8 mouse cellular contexts compared by ENCODE assay signal in the genomic region with DNA sequence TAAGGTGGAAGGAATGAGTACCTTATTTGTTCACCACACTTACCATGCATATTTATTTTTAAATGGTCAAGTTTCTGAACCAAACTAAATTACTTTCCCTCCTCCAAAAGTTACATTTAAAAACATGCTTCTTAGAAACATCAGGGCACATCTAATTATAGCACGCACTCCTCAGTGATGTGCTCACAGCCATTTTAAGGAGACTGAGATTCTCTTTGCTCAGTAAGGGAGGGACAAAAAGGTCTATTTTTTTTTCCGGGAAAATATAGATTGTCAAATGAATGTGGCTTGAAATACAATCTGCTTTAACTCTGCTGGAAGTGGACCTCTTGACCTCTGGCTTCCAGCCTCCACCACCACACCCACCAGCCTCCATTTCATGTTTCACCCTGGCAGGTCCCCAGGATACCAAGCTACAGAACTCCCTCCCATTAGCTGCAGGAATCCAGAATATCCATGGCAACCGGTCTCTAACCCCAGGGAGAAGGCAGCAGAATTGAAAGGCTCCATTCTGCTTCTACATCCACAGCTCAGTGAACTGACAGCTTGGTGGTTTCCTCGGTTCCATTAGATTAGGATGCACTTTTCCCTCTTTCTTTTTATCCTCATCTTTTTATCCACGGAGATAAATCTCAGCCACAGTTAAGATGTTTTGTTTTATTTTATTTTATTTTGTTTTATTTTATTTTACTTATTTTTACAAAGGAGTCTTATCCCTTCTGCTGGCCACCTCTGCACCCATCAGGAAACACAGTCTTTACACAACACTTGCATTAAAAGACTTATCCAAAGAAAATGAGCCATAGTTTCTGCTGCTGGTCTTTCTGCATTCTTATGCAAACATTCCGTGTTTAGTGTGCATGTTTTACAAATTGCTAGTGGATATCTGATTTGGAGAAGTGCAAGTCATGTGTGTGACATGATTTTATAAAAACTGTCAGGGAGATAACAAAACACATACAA.
A peak's percentile ranks its signal among the peaks of the same experiment; 100 is the strongest.
DNase-seq lines count a peak whose midpoint lies in the region; ATAC-seq and TF ChIP-seq lines count a peak whose summit lies in the region.

No protein-coding gene starts in this region.

- no peak overlapping the region for H3K9ac ChIP-seq in hindbrain, embryonic 11.5 days (ENCODE audit: low read depth, low read length)
- no peak overlapping the region for H3K9ac ChIP-seq in limb, embryonic 14.5 days (ENCODE audit: low read depth, low read length, severe bottlenecking)

- H3K36me3 ChIP-seq in forebrain, embryonic 10.5 days (replicated peaks), result no peaks in the 10 kb centered on the region
- H3K36me3 ChIP-seq in hindbrain, embryonic 11.5 days (ENCODE audit: control insufficient read depth, insufficient read depth, low read length), result no peaks in the 10 kb centered on the region
- H3K36me3 ChIP-seq in limb, embryonic 14.5 days (ENCODE audit: control insufficient read depth, insufficient read depth, low read length), result no peaks in the 10 kb centered on the region

- peak; percentile 93 for ATAC-seq in hindbrain, embryonic 11.5 days (ENCODE audit: low FRiP score)
- peak; percentile 72 for ATAC-seq in limb, embryonic 14.5 days (ENCODE audit: low FRiP score, low read depth)
- no peak for ATAC-seq in erythroblast, adult 5-6 weeks (replicated peaks; ENCODE audit: low FRiP score, poor library complexity, severe bottlenecking)

- DNase-seq in lung, postnatal 36 days, result peak; percentile 1
- no peak for DNase-seq in lung, adult 2 months
- DNase-seq in forebrain, embryonic 10.5 days (ENCODE audit: extremely low spot score, low spot score), result peak; percentile 73
- DNase-seq in hindbrain, embryonic 11.5 days (ENCODE audit: low spot score), result peak; percentile 76
- peak; percentile 47 for DNase-seq in limb, embryonic 14.5 days (ENCODE audit: low spot score)
- DNase-seq in skeletal muscle tissue, adult 2 months (ENCODE audit: low read depth, low spot score), result peak; percentile 29
- DNase-seq in liver, result no peak

- TF ChIP-seq CTCF in lung, adult 2 months (IDR thresholded peaks at IDR 0.05; ENCODE audit: insufficient read depth, low read length), result no peak

- H3K27me3 ChIP-seq in forebrain, embryonic 10.5 days (ENCODE audit: poor library complexity, severe bottlenecking), result no peaks in the 10 kb centered on the region
- no peaks in the 10 kb centered on the region for H3K27me3 ChIP-seq in hindbrain, embryonic 11.5 days (ENCODE audit: control insufficient read depth, insufficient read depth, low read length)
- no peaks in the 10 kb centered on the region for H3K27me3 ChIP-seq in limb, embryonic 14.5 days (ENCODE audit: control insufficient read depth, insufficient read depth, low read length)

- no peaks in the 10 kb centered on the region for H3K4me1 ChIP-seq in lung, adult 2 months (ENCODE audit: control insufficient read depth, insufficient read depth, low read length)
- peaks cover 24% of the 10 kb centered on the region for H3K4me1 ChIP-seq in forebrain, embryonic 10.5 days
- 0 out of 2 replicates have a peak, but pooled peaks cover 3% of the 10 kb centered on the region for H3K4me1 ChIP-seq in hindbrain, embryonic 11.5 days (replicated peaks; ENCODE audit: control insufficient read depth, insufficient read depth, low read length)
- no peaks in the 10 kb centered on the region for H3K4me1 ChIP-seq in limb, embryonic 14.5 days (ENCODE audit: control insufficient read depth, insufficient read depth, low read length)

- WGBS in lung, adult 2 months, result 43% methylated on average over 6 of the region's 6 CpGs
- WGBS in forebrain, embryonic 10.5 days, result 12% methylated on average over 6 of the region's 6 CpGs
- 7% methylated on average over 6 of the region's 6 CpGs for WGBS in hindbrain, embryonic 11.5 days
- WGBS in limb, embryonic 14.5 days, result 39% methylated on average over 6 of the region's 6 CpGs

- no peak overlapping the region for H3K4me2 ChIP-seq in hindbrain, embryonic 11.5 days (replicated peaks; ENCODE audit: low read depth, low read length)
- no peak overlapping the region for H3K4me2 ChIP-seq in limb, embryonic 14.5 days (replicated peaks; ENCODE audit: low read depth, low read length, severe bottlenecking)

- no peak overlapping the region for H3K4me3 ChIP-seq in lung, adult 2 months (replicated peaks; ENCODE audit: extremely low read depth, low read depth, low read length)
- H3K4me3 ChIP-seq in forebrain, embryonic 10.5 days, result no peak overlapping the region
- H3K4me3 ChIP-seq in hindbrain, embryonic 11.5 days (ENCODE audit: low read depth, low read length), result no peak overlapping the region
- H3K4me3 ChIP-seq in limb, embryonic 14.5 days (replicated peaks; ENCODE audit: low read length), result no peak overlapping the region

- no peak for TF ChIP-seq POLR2A in lung, adult 2 months (IDR thresholded peaks at IDR 0.05; ENCODE audit: borderline replicate concordance, extremely low read depth, low read depth, low read length)
- TF ChIP-seq POLR2A in limb, embryonic 14.5 days (IDR thresholded peaks at IDR 0.05; ENCODE audit: borderline replicate concordance, extremely low read depth, insufficient read depth, insufficient read length), result no peak

- H3K27ac ChIP-seq in forebrain, embryonic 10.5 days, result peak overlapping the region; percentile 64
- peak overlapping the region; percentile 72 for H3K27ac ChIP-seq in hindbrain, embryonic 11.5 days (ENCODE audit: low read depth, low read length)
- H3K27ac ChIP-seq in limb, embryonic 14.5 days (replicated peaks; ENCODE audit: low read depth, low read length), result no peak overlapping the region

- no peaks in the 10 kb centered on the region for H3K9me3 ChIP-seq in forebrain, embryonic 10.5 days
- H3K9me3 ChIP-seq in hindbrain, embryonic 11.5 days (ENCODE audit: control insufficient read depth, low read length), result no peaks in the 10 kb centered on the region
- H3K9me3 ChIP-seq in limb, embryonic 14.5 days (ENCODE audit: control insufficient read depth, low read length), result no peaks in the 10 kb centered on the region

Comparison
In these comparisons a context has a peak if more than half of its experiments do, and no peak if none do; other contexts are left out.
1. DNase-seq: peak in lung, postnatal 36 days (single experiment), forebrain, embryonic 10.5 days (single experiment), hindbrain, embryonic 11.5 days (single experiment), limb, embryonic 14.5 days (single experiment) and skeletal muscle tissue, adult 2 months (single experiment); none in lung, adult 2 months (single experiment) and liver (single experiment).